Mouse (Mus musculus) embryonic fibroblast, embryonic 13.5 days (primary cell): ENCODE data around the gene Gpsm1.

Source experiments
- CTCF ChIP-seq: IDR thresholded peaks from 2 replicates; pipeline ENCODE4 v1.5.1; 2011; ENCODE audit warnings: mild to moderate bottlenecking, control low read depth, low read length, moderate library complexity, borderline replicate concordance; ENCODE audit not compliant: insufficient read depth
- POLR2A ChIP-seq: IDR thresholded peaks from 2 replicates; pipeline ENCODE4 v1.6.1; 2011; ENCODE audit warnings: low read depth, mild to moderate bottlenecking, control low read depth, low read length, moderate library complexity

DNA sequence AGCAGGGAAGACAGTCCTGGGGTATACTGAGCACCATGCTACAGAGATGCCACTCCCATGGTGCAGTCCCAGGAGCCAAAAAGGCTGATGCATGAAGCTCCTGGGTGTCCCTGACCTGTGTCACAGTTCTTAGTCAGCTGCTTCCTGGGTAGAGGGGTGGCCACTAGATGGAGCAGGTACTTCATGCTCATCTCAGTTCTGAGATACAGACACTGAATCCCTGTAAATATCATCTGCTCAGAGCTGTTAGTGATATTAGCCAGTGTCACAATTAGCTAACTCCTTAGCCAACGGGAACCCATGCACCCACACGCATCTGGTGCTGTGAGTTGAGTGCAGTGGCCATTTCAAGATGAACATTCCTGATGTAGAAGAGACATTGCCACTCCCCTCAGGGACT lies 9.6 kb downstream of the Gpsm1 start:
- no peak for TF ChIP-seq POLR2A
- TF ChIP-seq CTCF: peak; percentile 19; the same call in 1 of the 2 replicates
